Mouse (Mus musculus) thymus, adult 2 months (tissue): ENCODE results near the gene Kcnh4. TPM values are rescaled to one million over a fixed set of nuclear protein-coding genes. Genes with fewer than 3 reads are reported as not detected.
A peak's percentile ranks its signal among the peaks of the same experiment; 100 is the strongest.

Source experiments
- DNase-seq: peaks from one replicate; pipeline ENCODE4 v3.0.0; 2021
- H3K27ac ChIP-seq: fragments of 200-500 bp; 2 replicates; pipeline ENCODE4 v1.5.1; 2012; ENCODE audit warnings: low read length, control low read depth; ENCODE audit not compliant: control insufficient read depth, insufficient read depth
- H3K27me3 ChIP-seq: fragments of 200-500 bp; 2 replicates; pipeline ENCODE4 v1.6.1; 2012; ENCODE audit warnings: mild to moderate bottlenecking, low read length, moderate library complexity, mixed read lengths; ENCODE audit not compliant: control insufficient read depth, insufficient read depth
- H3K36me3 ChIP-seq: fragments of 200-500 bp; 2 replicates; pipeline ENCODE4 v1.6.1; 2012; ENCODE audit warnings: mild to moderate bottlenecking, low read length, moderate library complexity; ENCODE audit not compliant: control insufficient read depth, insufficient read depth
- H3K4me1 ChIP-seq: fragments of 200-500 bp; replicated peaks from 2 replicates; pipeline ENCODE4 v1.6.1; 2012; ENCODE audit warnings: low read length; ENCODE audit not compliant: control insufficient read depth, insufficient read depth
- H3K4me3 ChIP-seq: fragments of 200-500 bp; 2 replicates; pipeline ENCODE4 v1.5.1; 2012; ENCODE audit warnings: mild to moderate bottlenecking, low read length, control low read depth, moderate library complexity; ENCODE audit not compliant: control insufficient read depth, insufficient read depth
- CTCF ChIP-seq: fragments of 200-500 bp; IDR thresholded peaks from 2 replicates; pipeline ENCODE4 v1.5.1; 2012; ENCODE audit warnings: mild to moderate bottlenecking, control low read depth, low read length, moderate library complexity, borderline replicate concordance; ENCODE audit not compliant: control insufficient read depth, poor library complexity, insufficient read depth; ENCODE audit errors: extremely low read depth
- POLR2A ChIP-seq: fragments of 200-500 bp; IDR thresholded peaks from 2 replicates; pipeline ENCODE4 v1.6.1; 2012; ENCODE audit warnings: mild to moderate bottlenecking, low read length, control low read depth, moderate library complexity; ENCODE audit not compliant: control insufficient read depth, poor library complexity, insufficient read depth; ENCODE audit errors: extremely low read depth
- WGBS: fragments of 180-500 bp; shearing (Covaris S2); methylation state at CpG from one replicate; pipeline ENCODE4 v1.1.7; 2018; 5-methylcytosine and 5-hydroxymethylcytosine counted together
- polyA plus RNA-seq: library from polyadenylated mRNA; depleted of rRNA; stranded (reverse); fragments of >200 nt; gene quantifications from 2 replicates; pipeline ENCODE4 v1.2.3, GENCODE M21; 2012

Kcnh4 gene
- polyA plus RNA-seq, 1 experiment, result 1.1 TPM

- no peak for TF ChIP-seq CTCF
- no peak for TF ChIP-seq POLR2A
- Histone ChIP-seq H3K27me3 (no peaks in the 10 kb centered on the region), H3K4me1 (peaks cover 37% of the 10 kb centered on the region), H3K36me3 (peaks cover 21% of the 10 kb centered on the region), H3K27ac (0 out of 2 replicates have a peak overlapping the region, but pooled peaks have one; percentile 13), H3K4me3 (no peak overlapping the region)
- WGBS, result 52% methylated on average over 2 of the region's 2 CpGs
- DNase-seq, result no peak
Measured at GRCm38 (mm10) chr11:100722493-100723028, 37.2 kb downstream of the Kcnh4 start.

GRCm38 (mm10) chr11:100721776-100722492 lies 37.8 kb downstream of the Kcnh4 start:
- Histone ChIP-seq H3K4me1 (peaks cover 37% of the 10 kb centered on the region), H3K4me3 (no peak overlapping the region), H3K27ac (peak overlapping the region; percentile 19; the same call in 1 of the 2 replicates), H3K27me3 (no peaks in the 10 kb centered on the region), H3K36me3 (peaks cover 25% of the 10 kb centered on the region)
- no peak for TF ChIP-seq POLR2A
- TF ChIP-seq CTCF, result no peak
- no peak for DNase-seq
- 25% methylated on average over 8 of the region's 8 CpGs for WGBS

DNA sequence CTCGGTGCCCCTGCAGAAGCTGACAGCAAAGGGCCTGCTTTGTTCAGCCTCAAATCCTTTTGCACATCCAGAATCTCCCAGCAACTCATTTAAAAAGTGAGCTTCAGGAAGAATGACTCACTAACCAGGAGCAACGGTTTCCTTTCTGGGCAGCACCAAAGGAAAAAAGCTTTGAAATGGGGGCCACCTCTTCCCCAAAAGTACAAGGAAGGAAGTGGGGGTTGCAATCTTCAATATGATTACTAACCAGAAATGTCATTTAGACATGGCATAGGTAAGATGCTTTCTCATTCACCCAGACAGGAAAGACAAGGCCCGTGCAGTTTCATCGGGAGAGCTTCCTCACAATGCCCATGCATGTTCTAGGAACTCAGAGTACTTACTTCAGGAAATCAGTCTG lies 38.5 kb downstream of the Kcnh4 start:
- WGBS, result 8% methylated on average over 4 of the region's 4 CpGs
- Histone ChIP-seq H3K27ac (no peak overlapping the region), H3K4me1 (peaks cover 37% of the 10 kb centered on the region), H3K36me3 (peaks cover 30% of the 10 kb centered on the region), H3K27me3 (no peaks in the 10 kb centered on the region), H3K4me3 (no peak overlapping the region)
- no peak for TF ChIP-seq POLR2A
- TF ChIP-seq CTCF, result no peak
- DNase-seq, result no peak

DNA sequence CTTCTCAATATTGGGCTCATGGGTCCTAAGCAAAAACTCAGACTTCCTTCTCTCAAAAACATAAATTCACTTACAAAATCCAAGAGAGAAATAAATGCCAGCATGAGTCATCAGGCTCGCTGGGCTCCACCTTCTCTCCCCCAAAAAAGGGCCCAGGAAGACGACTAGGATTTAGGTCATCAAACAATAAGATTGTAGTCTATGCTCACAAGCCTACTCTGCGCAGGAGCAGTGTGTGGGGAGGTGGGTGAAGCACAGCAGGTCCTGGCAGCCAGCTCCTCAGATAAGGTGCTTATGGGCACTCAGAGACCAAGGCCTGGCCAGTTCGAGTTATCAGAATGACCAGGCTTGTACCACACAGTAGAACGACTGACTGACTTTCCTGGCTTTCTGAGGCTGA lies 39.4 kb downstream of the Kcnh4 start:
- no peak overlapping the region for H3K27ac ChIP-seq
- H3K36me3 ChIP-seq, result peaks cover 36% of the 10 kb centered on the region
- H3K27me3 ChIP-seq, result no peaks in the 10 kb centered on the region
- 54% methylated on average over 5 of the region's 5 CpGs for WGBS
- no peak for DNase-seq
- no peak overlapping the region for H3K4me3 ChIP-seq
- TF ChIP-seq CTCF (no peak), POLR2A (no peak)
- H3K4me1 ChIP-seq, result peaks cover 35% of the 10 kb centered on the region

DNA sequence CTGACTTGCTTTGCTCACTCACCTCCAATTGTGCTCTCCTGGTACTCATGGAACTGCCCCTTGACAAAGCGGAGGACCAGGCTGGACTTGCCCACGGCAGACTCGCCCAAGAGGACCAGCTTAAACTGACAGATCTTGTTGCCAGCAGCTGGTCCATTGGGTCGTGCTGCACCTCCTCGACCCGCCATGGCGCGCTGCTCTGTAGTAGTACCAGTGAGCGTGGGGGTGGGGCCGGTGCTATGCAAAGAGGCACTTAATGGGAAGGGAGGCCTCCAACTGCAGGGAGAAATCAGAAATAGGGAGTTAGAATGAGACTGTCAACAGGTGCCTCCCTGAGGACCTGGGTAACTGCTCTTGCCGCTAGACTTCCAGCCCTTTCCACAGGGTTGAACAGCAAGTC lies 39.8 kb downstream of the Kcnh4 start:
- Histone ChIP-seq H3K27ac (no peak overlapping the region), H3K4me3 (no peak overlapping the region), H3K4me1 (peaks cover 31% of the 10 kb centered on the region), H3K36me3 (peaks cover 39% of the 10 kb centered on the region), H3K27me3 (no peaks in the 10 kb centered on the region)
- no peak for DNase-seq
- WGBS, result 91% methylated on average over 11 of the region's 11 CpGs
- no peak for TF ChIP-seq POLR2A
- TF ChIP-seq CTCF, result no peak

DNA sequence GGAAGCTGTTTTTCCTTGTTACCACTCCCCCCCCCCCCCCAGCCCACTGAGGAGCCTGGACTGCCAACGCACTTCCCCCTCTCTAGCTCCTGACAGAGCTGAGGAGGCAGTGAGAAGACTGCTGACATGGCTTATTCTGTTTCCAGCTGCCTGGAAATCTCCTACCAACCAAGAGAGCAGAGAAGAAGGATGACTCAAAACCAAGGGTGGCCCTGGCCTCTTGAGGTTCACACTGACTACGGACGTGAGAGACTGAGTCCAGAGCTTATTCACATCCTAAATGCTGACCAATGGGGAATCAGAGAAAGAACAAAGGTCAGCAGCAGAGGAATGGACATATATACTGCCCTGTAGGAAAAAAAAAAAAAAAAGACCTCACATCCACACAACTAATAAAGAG lies 40.4 kb downstream of the Kcnh4 start:
- Histone ChIP-seq H3K27me3 (no peaks in the 10 kb centered on the region), H3K4me1 (peaks cover 28% of the 10 kb centered on the region), H3K4me3 (no peak overlapping the region), H3K27ac (no peak overlapping the region), H3K36me3 (peaks cover 39% of the 10 kb centered on the region)
- whole genome bisulfite sequencing, result 90% methylated on average over 3 of the region's 3 CpGs
- TF ChIP-seq CTCF (no peak), POLR2A (no peak)
- no peak for DNase-seq
